Mouse (Mus musculus): ENCODE results near the gene Lama1. TPM values are rescaled to one million over a fixed set of nuclear protein-coding genes. Genes with fewer than 3 reads are reported as not detected.

The Lama1 gene
- polyA plus RNA-seq, 1 experiment from 2014 or later = 2.8 TPM

GRCm38 (mm10) chr17:67866541-67867241, 169.6 kb downstream of the Lama1 start:
- 73% methylated on average over 20 of the region's 20 CpGs for WGBS (ENCODE audit: insufficient replicate concordance)
- Histone ChIP-seq H3K36me3 (ENCODE audit: control insufficient read depth, insufficient read depth, low read length) (peaks cover 10% of the 10 kb centered on the region), H3K27ac (ENCODE audit: low read depth, low read length) (0 out of 2 replicates have a peak overlapping the region, but pooled peaks have one; percentile 16), H3K9ac (ENCODE audit: low read depth, low read length) (no peak overlapping the region), H3K9me3 (replicated peaks; ENCODE audit: control insufficient read depth, low read length) (no peaks in the 10 kb centered on the region), H3K4me3 (ENCODE audit: low read depth, low read length) (no peak overlapping the region), H3K27me3 (ENCODE audit: control insufficient read depth, insufficient read depth, low read length) (peaks cover 21% of the 10 kb centered on the region), H3K4me1 (ENCODE audit: control insufficient read depth, insufficient read depth, low read length) (no peaks in the 10 kb centered on the region), H3K4me2 (no peak overlapping the region)
- no peak for ATAC-seq (replicated peaks; ENCODE audit: insufficient number of reproducible peaks, low FRiP score, low TSS enrichment)

DNA sequence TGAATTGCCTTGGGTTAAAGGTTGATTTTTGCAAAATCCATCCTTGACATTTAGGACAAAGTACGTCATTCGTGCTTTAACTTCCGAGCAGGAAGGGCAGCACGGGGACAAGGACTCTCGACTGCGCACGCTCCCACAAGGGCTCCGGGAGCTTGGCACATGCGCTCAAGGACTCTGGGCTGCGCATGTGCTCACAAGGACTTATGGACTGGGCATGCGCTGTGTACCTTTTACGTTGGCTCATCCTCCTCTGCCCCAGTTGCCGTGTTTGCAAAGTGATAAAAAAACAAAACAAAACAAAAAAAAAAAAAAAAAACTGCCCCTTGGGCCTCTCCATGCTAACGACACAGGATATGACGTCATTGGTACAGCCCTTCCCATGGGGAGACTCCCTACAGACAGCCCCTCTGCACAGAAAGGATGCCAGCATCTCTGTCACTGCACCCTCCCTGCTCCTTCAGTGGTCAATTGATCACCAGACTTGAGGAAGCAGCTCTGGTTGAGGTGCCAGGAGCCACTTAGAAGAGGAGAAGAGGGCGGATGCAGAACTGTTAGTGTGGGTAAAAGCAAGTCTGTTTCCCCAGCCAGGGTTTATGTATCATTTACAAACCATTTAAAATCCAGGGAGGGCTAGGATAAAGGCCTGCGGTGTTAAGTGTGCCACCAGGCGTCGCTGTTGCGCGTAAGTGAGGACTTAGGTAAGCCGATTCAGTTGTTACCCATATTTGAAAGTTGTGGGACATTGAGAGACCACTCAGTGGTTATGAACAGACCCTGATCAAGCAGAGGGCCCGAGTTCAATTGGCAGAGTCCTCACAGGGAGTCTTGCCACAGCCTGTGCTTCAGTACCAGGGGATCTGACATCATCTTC, 172.9 kb downstream of the Lama1 start:
- no peak overlapping the region for H3K9ac ChIP-seq (ENCODE audit: low read depth, low read length)
- H3K27me3 ChIP-seq (ENCODE audit: control insufficient read depth, insufficient read depth, low read length) = peaks cover 13% of the 10 kb centered on the region
- no peak overlapping the region for H3K4me3 ChIP-seq (ENCODE audit: low read depth, low read length)
- no peak overlapping the region for H3K4me2 ChIP-seq
- H3K9me3 ChIP-seq (replicated peaks; ENCODE audit: control insufficient read depth, low read length) = no peaks in the 10 kb centered on the region
- H3K27ac ChIP-seq (ENCODE audit: low read depth, low read length) = no peak overlapping the region
- peaks cover 17% of the 10 kb centered on the region for H3K36me3 ChIP-seq (ENCODE audit: control insufficient read depth, insufficient read depth, low read length)
- 68% methylated on average over 23 of the region's 23 CpGs for WGBS (ENCODE audit: insufficient replicate concordance)
- H3K4me1 ChIP-seq (ENCODE audit: control insufficient read depth, insufficient read depth, low read length) = no peaks in the 10 kb centered on the region
- no peak for ATAC-seq (replicated peaks; ENCODE audit: insufficient number of reproducible peaks, low FRiP score, low TSS enrichment)

Other genes starting within 250 kb of the Lama1 start
- gene Lrrc30, start 64.5 kb upstream of the Lama1 start, polyA plus RNA-seq (2014; fragmentation: Nextera tagmentation; extraction: Ambion mirVana) = not detected in 2 replicates

All from heart, embryonic 11.5 days (tissue).